Mouse (Mus musculus) spleen, adult 2 months (tissue): ENCODE measurements around the gene Rae1.

Experiments used
- CTCF ChIP-seq: fragments of 200-500 bp; IDR thresholded peaks from 2 replicates; pipeline ENCODE4 v1.5.1; 2011; ENCODE audit warnings: mild to moderate bottlenecking, inconsistent platforms; ENCODE audit not compliant: insufficient read depth, insufficient read length, insufficient replicate concordance; ENCODE audit errors: extremely low read depth
- POLR2A ChIP-seq: fragments of 200-500 bp; IDR thresholded peaks from 2 replicates; pipeline ENCODE4 v1.6.1; 2011; ENCODE audit warnings: low read depth, low read length, inconsistent platforms

DNA sequence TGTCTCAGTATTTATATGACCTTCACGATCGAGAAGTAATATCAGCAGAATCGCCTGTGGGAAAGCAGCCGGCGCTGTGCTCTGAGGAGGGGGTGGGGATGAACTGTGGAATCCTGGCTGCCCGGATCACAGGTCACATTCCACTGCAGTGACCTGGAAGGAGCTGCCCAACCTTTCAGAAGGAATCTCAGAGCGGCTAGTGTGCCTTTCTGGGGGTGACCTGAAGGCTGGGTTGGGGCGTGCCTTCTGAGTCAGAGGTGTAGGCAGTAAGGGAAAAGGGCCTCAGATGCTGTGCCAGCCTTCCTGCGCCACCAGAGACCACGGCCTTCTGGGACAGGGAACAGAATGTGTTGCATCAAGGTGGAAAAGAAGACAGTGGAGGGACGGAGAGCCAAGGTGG, 34.7 kb upstream of the Rae1 start:
- TF ChIP-seq CTCF (no peak), POLR2A (no peak)
